Mouse (Mus musculus): ENCODE measurements around the gene 4921504E06Rik.

- TF ChIP-seq EP300 (IDR thresholded peaks at IDR 0.05; ENCODE audit: low read depth) (no peak), CTCF (IDR thresholded peaks at IDR 0.05; ENCODE audit: low read depth) (no peak)
Observed at GRCm38 (mm10) chr2:19596426-19596825, 42.7 kb upstream of the 4921504E06Rik start.

Measured in heart, postnatal 0 days (tissue).